Mouse (Mus musculus) liver, embryonic 14.5 days (tissue): ENCODE data around the gene Sfrp2.

Experiments used
- CTCF ChIP-seq: IDR thresholded peaks from 2 replicates; pipeline ENCODE4 v1.5.1; 2016; ENCODE audit warnings: antibody characterized with exemption, low read depth, control low read depth
- EP300 ChIP-seq: IDR thresholded peaks from 2 replicates; pipeline ENCODE4 v1.6.1; 2016; ENCODE audit warnings: antibody characterized with exemption, low read depth

- TF ChIP-seq CTCF (no peak), EP300 (no peak)
Observed at GRCm38 (mm10) chr3:83766726-83767070, 577 bp downstream of the Sfrp2 start.
